Mouse (Mus musculus) retina, postnatal 1 day (tissue): ENCODE data around the gene Tnfsfm13.
"Not testable (repeated sequence)": the region's sequence is repeated elsewhere in the genome, so short reads cannot be mapped to it uniquely, and the experiment has no call there.

ENCODE experiments used
- DNase-seq: peaks from one replicate; pipeline ENCODE4 v3.0.0-alpha.2; 2012

Tnfsfm13 gene

GRCm38 (mm10) chr11:69695361-69696181 lies at the start of gene Tnfsfm13, which contains the start of gene Tnfsf12:
Gene Tnfsfm13, minus strand, starts transcription at chr11:69696098.
Gene Tnfsf12, minus strand, starts transcription at chr11:69695849.
- peak; percentile 73 for DNase-seq

- not testable (repeated sequence) for DNase-seq
Observed at GRCm38 (mm10) chr11:69731408-69731807, 35.5 kb upstream of the Tnfsfm13 start.

DNA sequence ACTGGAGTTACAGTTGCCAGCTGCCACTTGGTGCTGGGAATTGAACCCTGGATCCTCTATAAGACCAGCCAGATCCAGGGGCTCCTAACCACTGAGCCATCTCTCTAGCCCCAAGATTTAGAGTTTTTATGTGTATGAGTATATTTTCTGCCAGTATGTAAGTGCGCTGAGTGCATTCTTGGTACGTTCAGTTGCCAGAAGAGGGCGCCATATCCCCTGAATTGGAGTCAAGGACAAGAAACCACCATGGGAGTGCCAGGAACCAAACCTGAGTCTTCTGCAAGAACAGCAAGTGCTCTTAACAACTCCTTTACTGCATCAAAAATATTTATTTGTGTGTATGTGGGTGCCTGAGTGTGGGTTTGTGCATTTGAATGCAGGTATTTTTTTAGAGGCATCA lies 33.2 kb upstream of the Tnfsfm13 start:
- DNase-seq = peak; percentile 73

- DNase-seq = no peak
Observed at GRCm38 (mm10) chr11:69725951-69726350, 30.1 kb upstream of the Tnfsfm13 start.

DNA sequence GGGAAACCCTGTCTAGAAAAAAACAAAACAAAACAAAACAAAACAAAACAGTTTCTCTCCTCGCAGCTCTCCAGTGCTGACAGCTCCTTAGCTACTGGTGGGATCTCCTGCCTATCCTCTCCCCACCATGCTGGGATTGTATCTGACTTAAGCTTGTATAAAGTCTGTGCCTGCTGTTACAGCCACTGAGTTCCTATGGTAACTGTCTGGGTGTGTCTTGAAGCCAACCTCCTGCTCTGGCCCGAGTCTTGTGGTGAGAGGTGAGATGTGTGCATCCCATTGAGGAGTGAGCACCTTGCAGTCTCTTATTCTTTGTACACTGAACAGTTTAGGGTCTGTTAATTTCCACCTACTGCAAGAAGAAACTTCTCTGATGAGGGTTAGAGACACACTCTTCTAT lies 27.2 kb upstream of the Tnfsfm13 start:
- no peak for DNase-seq

DNA sequence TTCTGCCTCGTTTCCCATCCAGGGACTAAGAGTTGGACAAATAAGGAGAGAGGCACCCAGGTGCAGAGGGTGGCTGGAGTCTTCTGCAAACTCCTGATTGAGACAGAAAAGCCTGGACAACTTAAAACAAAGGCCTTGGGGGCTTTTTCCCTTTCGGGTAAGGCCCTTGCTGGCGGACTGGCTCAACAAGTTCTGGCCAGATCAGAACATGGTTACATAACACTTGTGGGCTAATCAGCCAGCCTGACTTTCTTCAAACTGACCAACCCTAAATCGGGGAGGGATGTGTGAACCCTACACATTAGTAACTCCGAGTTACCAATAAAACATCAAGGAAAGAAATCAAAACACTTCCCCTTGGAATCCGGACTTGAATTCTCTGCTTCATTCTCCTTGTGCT lies 25.0 kb upstream of the Tnfsfm13 start:
- no peak for DNase-seq

- DNase-seq = no peak
Observed at GRCm38 (mm10) chr11:69719423-69719822, 23.5 kb upstream of the Tnfsfm13 start.

GRCm38 (mm10) chr11:69718661-69719060 lies 22.8 kb upstream of the Tnfsfm13 start:
- DNase-seq = no peak

DNA sequence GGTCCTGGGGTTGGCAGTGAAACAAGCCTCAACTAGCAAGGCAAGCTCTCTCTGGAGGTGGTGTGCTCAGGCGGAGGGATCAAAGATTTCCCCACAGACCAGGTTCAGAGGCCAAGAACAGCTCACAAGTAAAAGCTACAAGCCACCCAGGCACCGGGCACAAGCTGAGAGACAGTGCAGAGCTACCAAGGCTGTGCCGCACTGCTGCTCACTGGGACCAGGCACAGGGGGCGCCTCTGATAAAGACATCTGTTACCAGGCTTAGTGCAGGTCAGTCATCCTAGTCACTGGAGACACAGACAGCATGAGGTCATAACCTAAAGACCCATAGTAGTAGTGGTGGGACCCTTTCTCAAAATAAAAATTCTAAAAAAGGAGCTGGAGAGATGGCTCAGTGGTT lies 21.1 kb upstream of the Tnfsfm13 start:
- no peak for DNase-seq

DNA sequence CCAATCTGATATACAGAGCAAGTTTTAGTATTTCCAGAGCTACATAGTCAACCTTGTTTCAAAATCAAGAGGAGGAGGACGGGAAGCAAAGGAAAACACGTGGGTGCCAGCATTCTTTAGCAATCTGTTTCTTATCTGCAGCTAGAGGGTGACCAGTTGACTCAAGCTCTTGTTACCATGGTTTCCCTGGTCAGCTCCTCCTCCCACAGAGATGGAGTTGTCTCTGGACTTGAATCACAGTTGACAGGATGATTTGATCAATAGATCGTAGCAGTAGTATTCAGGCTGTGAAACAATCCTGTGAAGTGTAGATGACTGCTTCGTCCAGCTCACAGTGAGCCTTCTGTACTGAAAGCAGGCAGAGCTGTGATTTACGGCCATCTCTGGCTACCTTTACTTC lies 20.0 kb upstream of the Tnfsfm13 start:
- no peak for DNase-seq

DNA sequence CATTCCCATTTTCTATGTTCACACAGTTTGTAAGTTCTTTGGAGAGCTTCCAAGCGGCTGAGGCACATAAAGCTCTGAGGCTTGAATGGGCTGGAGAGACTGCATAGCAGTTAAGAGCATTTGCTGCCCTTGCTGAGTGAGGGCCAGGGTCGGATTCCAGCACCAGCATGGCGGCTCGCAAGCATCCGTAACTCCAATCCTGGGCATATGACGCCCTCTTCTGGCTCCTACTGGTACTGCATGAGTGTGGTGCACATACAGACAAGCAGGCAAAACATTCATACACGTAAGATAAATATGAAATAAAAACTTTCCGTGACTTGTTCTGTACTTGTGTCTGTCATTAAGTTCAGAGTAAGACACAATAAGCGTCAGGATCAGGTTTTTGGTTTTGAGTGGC lies 19.6 kb upstream of the Tnfsfm13 start:
- DNase-seq = peak; percentile 42

DNA sequence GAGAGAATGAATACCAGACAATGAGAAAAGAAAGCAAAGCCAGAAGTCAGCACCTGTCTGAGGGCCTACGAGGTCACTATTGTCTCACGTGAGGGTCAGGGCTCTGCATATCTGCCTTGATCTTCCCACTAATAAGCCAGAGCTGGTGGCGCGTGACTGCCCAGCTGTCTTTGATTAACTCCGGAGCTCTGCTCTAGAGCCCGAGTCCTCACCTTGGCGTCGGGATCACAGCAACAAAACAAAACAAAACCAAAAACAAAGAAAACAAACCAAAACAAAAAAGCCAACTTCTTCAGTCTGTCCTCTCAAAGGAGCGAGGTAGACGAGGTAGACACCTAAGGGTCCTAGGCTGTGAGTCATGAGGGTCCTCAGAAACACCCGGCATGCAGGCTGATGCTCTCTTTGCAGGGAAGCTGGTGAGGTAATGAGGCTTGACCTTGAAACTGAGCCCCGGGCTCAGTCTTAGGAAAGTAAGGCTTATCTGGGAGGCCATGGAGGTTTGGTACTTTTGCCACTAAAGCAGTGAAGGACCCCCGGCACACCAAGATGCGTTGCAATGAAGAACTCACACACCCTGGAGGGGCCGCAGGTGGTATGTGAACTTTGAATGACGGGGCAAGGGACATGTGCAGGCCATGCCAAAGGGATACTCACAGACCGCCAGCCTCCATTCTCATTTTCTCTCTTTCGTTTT lies 18.9 kb upstream of the Tnfsfm13 start:
- peak; percentile 54 for DNase-seq

DNA sequence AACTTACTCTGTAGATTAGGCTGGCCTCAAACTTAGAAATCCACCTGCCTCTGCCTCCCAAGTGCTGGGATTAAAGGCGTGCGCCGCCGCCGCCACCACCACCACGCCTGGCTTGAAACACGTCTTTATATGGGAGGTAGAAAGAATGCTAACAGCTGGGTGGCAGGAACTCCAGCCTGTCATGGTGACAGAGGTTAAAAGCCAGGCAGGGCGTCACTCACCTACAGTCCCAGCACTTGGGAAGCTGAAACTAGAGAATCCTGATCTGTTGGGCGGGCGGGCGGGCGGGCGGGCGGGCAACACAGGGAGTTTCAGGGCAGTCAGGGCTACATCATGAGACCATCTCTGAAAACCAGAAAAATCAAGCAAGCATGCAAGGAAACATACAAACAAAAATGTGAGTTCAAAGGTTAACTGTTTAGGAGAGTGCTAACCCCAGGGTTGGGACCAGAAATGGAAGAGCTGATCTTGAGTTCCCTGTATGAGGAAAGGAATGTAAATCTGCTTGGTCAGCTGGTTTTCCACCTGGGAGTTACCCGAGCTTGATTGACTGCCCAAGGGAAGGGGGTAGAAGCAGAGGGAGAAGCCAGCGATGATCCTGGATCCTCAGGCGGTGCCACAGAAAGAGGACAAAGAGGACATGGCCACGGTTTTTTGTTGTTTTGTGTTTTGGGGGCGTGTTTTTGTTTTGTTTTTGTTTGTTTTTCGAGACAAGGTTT lies 17.2 kb upstream of the Tnfsfm13 start:
- no peak for DNase-seq

DNA sequence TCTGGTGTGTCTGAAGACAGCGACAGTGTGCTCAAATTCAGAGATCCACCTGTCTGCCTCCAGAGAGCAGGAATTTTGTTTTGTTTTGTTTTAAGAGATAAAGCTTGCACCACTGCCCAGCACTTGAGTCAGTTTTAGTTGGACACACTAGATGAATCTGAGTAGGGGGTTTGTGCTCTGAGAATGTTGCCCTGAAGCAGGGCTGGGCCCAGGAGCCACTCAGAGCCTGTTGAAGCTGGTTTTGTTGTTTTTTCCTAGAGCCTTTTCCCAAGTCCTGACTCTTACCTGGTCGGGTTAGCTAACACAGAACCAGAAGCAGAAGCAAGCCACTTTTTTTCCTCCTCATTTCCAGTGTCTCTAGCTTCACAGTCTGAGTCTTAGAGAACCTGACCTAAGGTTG lies 15.2 kb upstream of the Tnfsfm13 start:
- no peak for DNase-seq

DNA sequence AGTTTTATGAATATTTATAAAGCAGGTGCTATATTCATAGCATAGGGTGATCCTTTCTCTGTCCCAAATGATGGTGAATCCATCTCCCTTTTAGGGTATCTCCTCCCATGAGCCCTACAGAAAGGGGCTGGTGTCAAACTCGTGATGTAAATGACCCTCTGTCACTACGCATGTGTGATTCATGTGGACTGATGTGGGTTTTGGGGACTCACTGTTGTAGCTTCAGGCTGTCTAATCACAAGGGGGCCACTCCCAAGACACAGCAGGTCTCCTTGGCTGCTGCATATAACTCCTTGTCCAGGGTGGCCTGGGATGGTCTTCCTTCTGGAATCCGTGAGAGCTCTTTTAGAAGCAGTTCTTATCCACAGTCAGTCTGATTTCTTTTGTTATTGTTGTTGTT lies 14.6 kb upstream of the Tnfsfm13 start:
- no peak for DNase-seq

DNA sequence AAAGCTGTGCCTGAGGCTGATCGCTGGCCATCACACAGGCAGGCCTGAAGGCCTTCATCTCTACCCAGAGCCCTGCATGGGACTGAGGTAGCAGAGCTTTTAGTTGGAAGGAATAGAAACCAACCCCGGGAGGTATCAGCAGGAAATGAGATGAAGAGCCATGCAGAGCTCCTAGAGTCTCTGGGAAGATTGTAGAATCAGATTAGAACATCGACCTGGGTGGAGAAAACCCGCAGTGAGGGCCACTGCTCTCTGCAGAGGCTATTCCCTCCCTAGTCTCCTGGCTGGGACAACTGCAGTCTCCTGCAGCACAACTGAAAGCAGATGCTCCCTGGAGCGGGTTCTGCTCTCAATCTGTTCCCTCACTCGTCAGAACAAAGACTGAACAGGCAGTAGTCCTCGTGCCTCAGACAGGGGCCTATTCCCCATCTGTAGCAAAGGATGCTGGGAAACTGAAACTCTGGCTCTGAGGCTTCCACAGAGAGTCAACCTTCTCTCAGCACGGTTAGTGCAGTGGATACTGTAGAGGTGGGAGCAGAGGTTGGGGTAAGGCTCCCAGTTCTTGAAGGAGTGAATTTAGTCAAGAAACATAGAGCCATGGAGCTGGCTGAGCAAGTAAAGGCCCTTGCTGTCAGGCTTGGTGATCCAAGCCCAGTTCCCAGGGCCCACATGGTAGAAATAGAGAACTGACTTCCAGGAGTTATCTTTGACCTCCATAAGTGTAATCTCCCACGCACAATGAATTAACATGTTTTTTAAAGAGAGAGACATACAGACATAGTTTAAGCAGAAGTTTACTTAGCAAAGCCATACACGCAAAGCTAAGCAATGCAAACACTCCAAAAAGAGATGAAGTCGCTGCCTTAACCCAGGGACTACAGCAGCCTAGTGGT lies 13.9 kb upstream of the Tnfsfm13 start:
- no peak for DNase-seq

GRCm38 (mm10) chr11:69708614-69709265 lies 12.8 kb upstream of the Tnfsfm13 start:
- no peak for DNase-seq

DNA sequence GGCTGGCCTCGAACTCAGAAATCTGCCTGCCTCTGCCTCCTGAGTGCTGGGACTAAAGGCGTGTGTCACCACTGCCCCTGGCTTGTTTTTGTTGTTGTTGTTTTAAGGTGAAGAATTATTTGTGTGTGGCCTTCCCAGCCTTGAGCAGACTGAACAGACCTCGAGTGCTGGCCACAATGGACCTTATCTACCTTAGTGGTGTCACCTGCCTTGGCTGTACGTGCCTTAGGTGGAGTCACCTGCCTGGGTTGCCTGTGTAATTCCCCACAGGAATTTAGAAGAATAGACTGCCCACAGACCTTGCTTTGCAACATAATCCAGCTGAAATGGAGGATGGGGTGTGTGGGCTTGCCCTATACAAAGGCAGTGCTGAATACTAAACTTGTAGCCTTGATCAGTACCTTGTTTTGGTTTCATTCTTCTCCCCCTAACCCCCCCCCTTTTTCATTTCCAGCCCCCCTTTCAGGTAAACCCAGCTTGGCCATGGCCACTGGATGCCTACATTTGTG lies 12.0 kb upstream of the Tnfsfm13 start:
- no peak for DNase-seq

DNA sequence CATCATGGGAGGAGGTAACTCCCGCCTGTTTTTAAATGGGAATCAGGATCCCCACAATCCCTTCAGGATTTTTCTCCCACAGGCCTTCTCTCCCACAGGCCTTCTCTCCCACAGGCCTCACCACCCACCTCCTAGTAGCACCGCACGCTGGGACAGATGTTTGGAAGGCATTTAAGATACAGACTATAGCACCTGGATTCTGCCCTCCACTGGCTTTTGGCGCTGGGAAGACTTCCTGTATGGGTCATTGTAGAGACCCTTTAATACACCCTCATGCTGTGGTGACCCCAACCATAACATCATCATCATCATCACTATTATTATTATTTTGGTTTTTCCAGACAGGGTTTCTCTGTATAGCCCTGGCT lies 11.6 kb upstream of the Tnfsfm13 start:
- DNase-seq = no peak

GRCm38 (mm10) chr11:69706775-69707479 lies 11.0 kb upstream of the Tnfsfm13 start:
- DNase-seq = no peak

- DNase-seq = no peak
Observed at GRCm38 (mm10) chr11:69704613-69705010, 8.7 kb upstream of the Tnfsfm13 start.
